Mouse (Mus musculus): Measurements from ENCODE around the gene Mmp7. TPM values are rescaled to one million over a fixed set of nuclear protein-coding genes. Genes with fewer than 3 reads are reported as not detected.

The Mmp7 gene
- not detected for total RNA-seq (2021)

- no peak for DNase-seq
Measured at GRCm38 (mm10) chr9:7691790-7692189, at the start of gene Mmp7. Gene Mmp7 (plus strand): TSS chr9:7692090.

GRCm38 (mm10) chr9:7647901-7648300 lies 44.0 kb upstream of the Mmp7 start:
- DNase-seq, result no peak

- DNase-seq, result no peak
Measured at GRCm38 (mm10) chr9:7650397-7651180, 41.3 kb upstream of the Mmp7 start.

GRCm38 (mm10) chr9:7652351-7653085 lies 39.4 kb upstream of the Mmp7 start:
- no peak for DNase-seq

- DNase-seq, result no peak
Measured at GRCm38 (mm10) chr9:7657946-7658345, 33.9 kb upstream of the Mmp7 start.

- no peak for DNase-seq
Measured at GRCm38 (mm10) chr9:7659469-7660020, 32.3 kb upstream of the Mmp7 start.

GRCm38 (mm10) chr9:7661371-7661770 lies 30.5 kb upstream of the Mmp7 start:
- no peak for DNase-seq

- DNase-seq, result no peak
Measured at GRCm38 (mm10) chr9:7669674-7670073, 22.2 kb upstream of the Mmp7 start.

- DNase-seq, result no peak
Measured at GRCm38 (mm10) chr9:7672985-7673384, 18.9 kb upstream of the Mmp7 start.

GRCm38 (mm10) chr9:7678154-7678837 lies 13.6 kb upstream of the Mmp7 start:
- DNase-seq, result no peak

GRCm38 (mm10) chr9:7682081-7682618 lies 9.7 kb upstream of the Mmp7 start:
- no peak for DNase-seq

- no peak for DNase-seq
Measured at GRCm38 (mm10) chr9:7686024-7686423, 5.9 kb upstream of the Mmp7 start.

- DNase-seq, result no peak
Measured at GRCm38 (mm10) chr9:7689799-7690198, 2.1 kb upstream of the Mmp7 start.

GRCm38 (mm10) chr9:7693961-7694360 lies 2.1 kb downstream of the Mmp7 start:
- DNase-seq, result no peak

GRCm38 (mm10) chr9:7695646-7696045 lies 3.8 kb downstream of the Mmp7 start:
- no peak for DNase-seq

- DNase-seq, result no peak
Measured at GRCm38 (mm10) chr9:7708698-7709097, 16.8 kb downstream of the Mmp7 start.

- DNase-seq, result no peak
Measured at GRCm38 (mm10) chr9:7711196-7711595, 19.3 kb downstream of the Mmp7 start.

GRCm38 (mm10) chr9:7714062-7714907 lies 22.4 kb downstream of the Mmp7 start:
- peak; percentile 40 for DNase-seq

GRCm38 (mm10) chr9:7714908-7715175 lies 23.0 kb downstream of the Mmp7 start:
- DNase-seq, result no peak

- no peak for DNase-seq
Measured at GRCm38 (mm10) chr9:7721543-7721942, 29.7 kb downstream of the Mmp7 start.

GRCm38 (mm10) chr9:7728997-7729396 lies 37.1 kb downstream of the Mmp7 start:
- no peak for DNase-seq

- no peak for DNase-seq
Measured at GRCm38 (mm10) chr9:7742696-7743095, 50.8 kb downstream of the Mmp7 start.

Data from heart, postnatal 4 days (tissue).